Mouse (Mus musculus): Measurements from ENCODE around the gene Ak4. TPM values are rescaled to one million over a fixed set of nuclear protein-coding genes. Genes with fewer than 3 reads are reported as not detected.

Gene Ak4
- polyA plus RNA-seq, 1 experiment from 2014 or later, result 13.9 TPM

GRCm38 (mm10) chr4:101508851-101509577 is 89.9 kb downstream of the Ak4 start:
- Histone ChIP-seq H3K4me2 (replicated peaks) (peak overlapping the region; percentile 91), H3K36me3 (no peaks in the 10 kb centered on the region), H3K27me3 (no peaks in the 10 kb centered on the region), H3K4me1 (peaks cover 12% of the 10 kb centered on the region), H3K9me3 (replicated peaks) (no peaks in the 10 kb centered on the region), H3K9ac (peak overlapping the region; percentile 62), H3K27ac (no peak overlapping the region), H3K4me3 (peak overlapping the region; percentile 44)
- WGBS, result 4% methylated on average over 30 of the region's 30 CpGs
- ATAC-seq (ENCODE audit: low FRiP score), result peak; percentile 66

- no peak overlapping the region for H3K4me3 ChIP-seq
- peaks cover 12% of the 10 kb centered on the region for H3K4me1 ChIP-seq
- H3K27me3 ChIP-seq, result no peaks in the 10 kb centered on the region
- 79% methylated on average over 8 of the region's 8 CpGs for WGBS
- H3K36me3 ChIP-seq, result no peaks in the 10 kb centered on the region
- no peak for ATAC-seq (ENCODE audit: low FRiP score)
- no peak overlapping the region for H3K27ac ChIP-seq
- no peak overlapping the region for H3K4me2 ChIP-seq (replicated peaks)
- no peaks in the 10 kb centered on the region for H3K9me3 ChIP-seq (replicated peaks)
- H3K9ac ChIP-seq, result no peak overlapping the region
Observed at GRCm38 (mm10) chr4:101510111-101510903, 91.2 kb downstream of the Ak4 start.

- Histone ChIP-seq H3K4me2 (replicated peaks) (no peak overlapping the region), H3K4me3 (no peak overlapping the region), H3K9ac (no peak overlapping the region), H3K36me3 (no peaks in the 10 kb centered on the region), H3K27ac (no peak overlapping the region), H3K27me3 (no peaks in the 10 kb centered on the region), H3K9me3 (replicated peaks) (no peaks in the 10 kb centered on the region), H3K4me1 (peaks cover 12% of the 10 kb centered on the region)
- WGBS, result 82% methylated on average over 5 of the region's 5 CpGs
- no peak for ATAC-seq (ENCODE audit: low FRiP score)
Observed at GRCm38 (mm10) chr4:101510904-101511210, 91.8 kb downstream of the Ak4 start.

- Histone ChIP-seq H3K9me3 (replicated peaks) (no peaks in the 10 kb centered on the region), H3K27ac (no peak overlapping the region), H3K36me3 (no peaks in the 10 kb centered on the region), H3K4me1 (peaks cover 12% of the 10 kb centered on the region), H3K27me3 (no peaks in the 10 kb centered on the region), H3K4me2 (replicated peaks) (no peak overlapping the region), H3K4me3 (no peak overlapping the region), H3K9ac (no peak overlapping the region)
- no peak for ATAC-seq (ENCODE audit: low FRiP score)
- 87% methylated on average over 5 of the region's 5 CpGs for WGBS
Observed at GRCm38 (mm10) chr4:101511768-101512521, 92.9 kb downstream of the Ak4 start.

GRCm38 (mm10) chr4:101513251-101513650 is 94.2 kb downstream of the Ak4 start:
- H3K4me3 ChIP-seq, result no peak overlapping the region
- no peaks in the 10 kb centered on the region for H3K9me3 ChIP-seq (replicated peaks)
- no peak for ATAC-seq (ENCODE audit: low FRiP score)
- H3K27ac ChIP-seq, result no peak overlapping the region
- H3K36me3 ChIP-seq, result no peaks in the 10 kb centered on the region
- H3K27me3 ChIP-seq, result no peaks in the 10 kb centered on the region
- WGBS, result 91% methylated on average over 3 of the region's 3 CpGs
- no peak overlapping the region for H3K4me2 ChIP-seq (replicated peaks)
- no peak overlapping the region for H3K9ac ChIP-seq
- peaks cover 12% of the 10 kb centered on the region for H3K4me1 ChIP-seq

- Histone ChIP-seq H3K27me3 (no peaks in the 10 kb centered on the region), H3K36me3 (no peaks in the 10 kb centered on the region), H3K9ac (no peak overlapping the region), H3K4me1 (no peaks in the 10 kb centered on the region), H3K9me3 (replicated peaks) (no peaks in the 10 kb centered on the region), H3K4me2 (replicated peaks) (no peak overlapping the region), H3K4me3 (no peak overlapping the region), H3K27ac (no peak overlapping the region)
- WGBS, result 89% methylated on average over 14 of the region's 14 CpGs
- ATAC-seq (ENCODE audit: low FRiP score), result no peak
Observed at GRCm38 (mm10) chr4:101515853-101516252, 96.8 kb downstream of the Ak4 start.

Other genes with a start within 250 kb of the Ak4 start
- gene Jak1, start 154.0 kb upstream of the Ak4 start, polyA plus RNA-seq (2016; fragmentation: Nextera tagmentation; extraction: Ambion mirVana), result 61.7 and 66.1 TPM in 2 replicates
- gene Dnajc6, start 77.4 kb downstream of the Ak4 start, polyA plus RNA-seq (2016; fragmentation: Nextera tagmentation; extraction: Ambion mirVana), result 15.3 and 17.9 TPM in 2 replicates
- gene Leprot, start 228.4 kb downstream of the Ak4 start, polyA plus RNA-seq (2016; fragmentation: Nextera tagmentation; extraction: Ambion mirVana), result 80.5 and 81.8 TPM in 2 replicates